ENCODE assay signal across 8 mouse cellular contexts in the genomic region with DNA sequence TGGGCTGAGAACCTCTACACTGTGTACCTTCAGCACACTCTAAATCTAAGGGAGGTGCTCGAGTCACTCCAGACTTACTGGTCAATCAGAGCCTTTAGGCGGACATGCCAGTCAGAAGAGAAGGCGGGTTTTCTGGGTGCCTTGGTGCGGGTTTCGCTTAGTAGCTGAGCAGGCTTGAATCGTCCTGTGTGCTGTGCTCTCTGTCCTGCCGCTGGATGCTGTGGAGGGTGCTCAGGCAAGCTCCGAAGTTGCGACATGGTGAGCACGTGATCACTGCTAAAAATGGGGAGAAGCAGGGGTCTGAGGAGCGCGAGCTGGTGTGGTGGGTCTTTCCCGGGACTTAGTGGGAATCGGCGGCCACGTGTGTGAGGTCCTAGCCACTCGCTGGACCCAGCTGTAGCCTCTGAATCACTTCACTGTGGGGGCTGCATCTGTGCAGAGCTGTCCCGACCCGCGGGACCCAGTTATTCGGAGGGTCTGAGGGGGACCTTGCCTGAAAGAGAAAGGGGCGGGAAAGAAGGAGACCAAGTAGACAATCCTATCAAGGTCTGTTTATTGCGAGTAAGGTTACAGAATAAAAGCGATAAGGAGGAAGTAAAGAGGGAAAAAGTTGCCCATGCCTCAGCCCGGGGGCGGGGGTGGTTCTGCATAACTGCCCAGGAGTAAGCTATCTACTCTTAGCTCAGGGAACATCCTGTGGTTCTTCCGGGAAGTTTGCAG. TPM values are rescaled to one million over a fixed set of nuclear protein-coding genes. Genes with fewer than 3 reads are reported as not detected.
A peak's percentile ranks its signal among the peaks of the same experiment; 100 is the strongest.
DNase-seq lines count a peak whose midpoint lies in the region; ATAC-seq and TF ChIP-seq lines count a peak whose summit lies in the region.

No protein-coding gene starts in this region.

- TF ChIP-seq CTCF in kidney, adult 2 months (conservative IDR thresholded peaks at IDR 0.05; ENCODE audit: insufficient read depth, insufficient read length, low read depth, low read length): no peak

- no peak for DNase-seq in kidney, adult 2 months
- DNase-seq in kidney, adult 8-10 months: no peak
- DNase-seq in brain, adult 2 months (ENCODE audit: low read depth, low spot score): peak; percentile 35
- peak; percentile 22 for DNase-seq in liver
- peak; percentile 17 for DNase-seq in testis, postnatal 14 days (ENCODE audit: low spot score)
- no peak for DNase-seq in layer of hippocampus, adult 9-11 months

- H3K27me3 ChIP-seq in kidney, adult 2 months (replicated peaks; ENCODE audit: control insufficient read depth, insufficient read depth, low read length): no peaks in the 10 kb centered on the region
- no peaks in the 10 kb centered on the region for H3K27me3 ChIP-seq in heart, embryonic 16.5 days (ENCODE audit: control insufficient read depth, insufficient read depth, low read length)
- H3K27me3 ChIP-seq in midbrain, embryonic 16.5 days (ENCODE audit: control insufficient read depth, insufficient read depth, low read depth, low read length): no peaks in the 10 kb centered on the region

- peak; percentile 78 for ATAC-seq in heart, embryonic 16.5 days (replicated peaks; ENCODE audit: extremely low read depth, insufficient read depth, low FRiP score)
- ATAC-seq in midbrain, embryonic 16.5 days: peak; percentile 82

- peak overlapping the region; percentile 62; the same call in 1 of the 2 replicates for H3K27ac ChIP-seq in kidney, adult 2 months (ENCODE audit: insufficient read depth, low read depth, low read length)
- no peak overlapping the region for H3K27ac ChIP-seq in heart, embryonic 16.5 days (ENCODE audit: low read length)
- no peak overlapping the region for H3K27ac ChIP-seq in midbrain, embryonic 16.5 days (ENCODE audit: low read length)

- WGBS in kidney, adult 2 months: 2% methylated on average over 27 of the region's 27 CpGs
- 4% methylated on average over 27 of the region's 27 CpGs for WGBS in heart, embryonic 16.5 days
- WGBS in midbrain, embryonic 16.5 days: 7% methylated on average over 27 of the region's 27 CpGs

- H3K9me3 ChIP-seq in heart, embryonic 16.5 days (replicated peaks; ENCODE audit: control insufficient read depth, low read length): peaks cover 3% of the 10 kb centered on the region
- H3K9me3 ChIP-seq in midbrain, embryonic 16.5 days (replicated peaks; ENCODE audit: control insufficient read depth, low read length, poor library complexity, severe bottlenecking): no peaks in the 10 kb centered on the region

- H3K4me3 ChIP-seq in kidney, adult 2 months (ENCODE audit: insufficient read depth, low read depth, low read length): peak overlapping the region; percentile 65
- peak overlapping the region; percentile 60 for H3K4me3 ChIP-seq in heart, embryonic 16.5 days (ENCODE audit: low read length)
- H3K4me3 ChIP-seq in midbrain, embryonic 16.5 days (ENCODE audit: low read depth, low read length): peak overlapping the region; percentile 46

- TF ChIP-seq POLR2A in kidney, adult 2 months (IDR thresholded peaks at IDR 0.05; ENCODE audit: low read depth, low read length): no peak

- no peaks in the 10 kb centered on the region for H3K36me3 ChIP-seq in kidney, adult 2 months (ENCODE audit: control insufficient read depth, insufficient read depth, low read length)
- no peaks in the 10 kb centered on the region for H3K36me3 ChIP-seq in heart, embryonic 16.5 days (ENCODE audit: control insufficient read depth, insufficient read depth)
- no peaks in the 10 kb centered on the region for H3K36me3 ChIP-seq in midbrain, embryonic 16.5 days (ENCODE audit: control insufficient read depth, insufficient read depth, low read length)

- no peaks in the 10 kb centered on the region for H3K4me1 ChIP-seq in kidney, adult 2 months (ENCODE audit: control insufficient read depth, insufficient read depth, low read length)
- H3K4me1 ChIP-seq in heart, embryonic 16.5 days (ENCODE audit: control insufficient read depth, insufficient read depth, low read length): 0 out of 2 replicates have a peak, but pooled peaks cover 5% of the 10 kb centered on the region
- peaks cover 3% of the 10 kb centered on the region; the same call in 1 of the 2 replicates for H3K4me1 ChIP-seq in midbrain, embryonic 16.5 days (ENCODE audit: control insufficient read depth, insufficient read depth, low read length)

- H3K4me2 ChIP-seq in heart, embryonic 16.5 days (ENCODE audit: low read depth, low read length): peak overlapping the region; percentile 89
- peak overlapping the region; percentile 83 for H3K4me2 ChIP-seq in midbrain, embryonic 16.5 days (ENCODE audit: low read length)

- H3K9ac ChIP-seq in heart, embryonic 16.5 days (ENCODE audit: low read length): peak overlapping the region; percentile 67
- peak overlapping the region; percentile 43 for H3K9ac ChIP-seq in midbrain, embryonic 16.5 days (ENCODE audit: low read depth, low read length)

RNA-seq across cellular contexts. Expression of a gene that starts 11.2 kb away (rescaled TPM):
- polyA plus RNA-seq in kidney, adult 2 months (2012; rRNA removed): 4.3 and 5.1 TPM in 2 replicates
- 25.6 and 29.1 TPM in 2 replicates for polyA plus RNA-seq in heart, embryonic 16.5 days (2015; fragmentation: Nextera tagmentation; extraction: Ambion mirVana)
- polyA plus RNA-seq in midbrain, embryonic 16.5 days (2015; fragmentation: Nextera tagmentation; extraction: Ambion mirVana): 49.0 and 52.7 TPM in 2 replicates

RNA-seq across cellular contexts. Expression of a gene that starts 24.2 kb away (rescaled TPM):
- polyA plus RNA-seq in kidney, adult 2 months (2012; rRNA removed): 0.05 TPM in 1 of 2 replicates, not detected in the other
- polyA plus RNA-seq in heart, embryonic 16.5 days (2015; fragmentation: Nextera tagmentation; extraction: Ambion mirVana): 0.18 and 0.21 TPM in 2 replicates
- polyA plus RNA-seq in midbrain, embryonic 16.5 days (2015; fragmentation: Nextera tagmentation; extraction: Ambion mirVana): 0.19 TPM in 1 of 2 replicates, not detected in the other

RNA-seq across cellular contexts. Expression of a gene that starts 31.8 kb away (rescaled TPM):
- polyA plus RNA-seq in kidney, adult 2 months (2012; rRNA removed): not detected in 2 replicates
- polyA plus RNA-seq in heart, embryonic 16.5 days (2015; fragmentation: Nextera tagmentation; extraction: Ambion mirVana): not detected in 2 replicates
- polyA plus RNA-seq in midbrain, embryonic 16.5 days (2015; fragmentation: Nextera tagmentation; extraction: Ambion mirVana): not detected in 2 replicates

Comparison
In these comparisons a context has a peak if more than half of its experiments do, and no peak if none do; other contexts are left out.
1. DNase-seq: peak in brain, adult 2 months (single experiment), liver (single experiment) and testis, postnatal 14 days (single experiment); none in kidney, adult 2 months (single experiment), kidney, adult 8-10 months (0 of 2) and layer of hippocampus, adult 9-11 months (single experiment).
2. Peak in every context shown above with its lines, with median percentiles within 50 percentile points of each other: H3K4me3 ChIP-seq.